Mouse (Mus musculus) embryonic facial prominence, embryonic 12.5 days (tissue): ENCODE measurements around the gene Kdm4b. TPM values are rescaled to one million over a fixed set of nuclear protein-coding genes. Genes with fewer than 3 reads are reported as not detected.

Experiments
- ATAC-seq: fragments of 200-750 bp; cut with Nextera tagmentation; 2 replicates; pipeline ENCODE4 v1.8.0; 2017; ENCODE audit not compliant: insufficient number of reproducible peaks, insufficient read depth, low FRiP score, low TSS enrichment
- H3K27ac ChIP-seq: fragments of 300-500 bp; sonication (generic); 2 replicates; pipeline ENCODE4 v1.5.1; 2016; ENCODE audit warnings: mild to moderate bottlenecking
- H3K27me3 ChIP-seq: fragments of 300-500 bp; sonication (generic); 2 replicates; pipeline ENCODE4 v1.6.1; 2016; ENCODE audit warnings: mild to moderate bottlenecking, moderate library complexity
- H3K36me3 ChIP-seq: fragments of 300-500 bp; sonication (generic); 2 replicates; pipeline ENCODE4 v1.6.1; 2016; ENCODE audit warnings: mild to moderate bottlenecking
- H3K4me1 ChIP-seq: fragments of 300-500 bp; sonication (generic); 2 replicates; pipeline ENCODE4 v1.6.1; 2016
- H3K4me2 ChIP-seq: fragments of 300-500 bp; sonication (generic); replicated peaks from 2 replicates; pipeline ENCODE4 v1.6.1; 2016; ENCODE audit warnings: mild to moderate bottlenecking, moderate library complexity
- H3K4me3 ChIP-seq: fragments of 300-500 bp; sonication (generic); 2 replicates; pipeline ENCODE4 v1.5.1; 2016; ENCODE audit warnings: mild to moderate bottlenecking
- H3K9ac ChIP-seq: fragments of 300-500 bp; sonication (generic); 2 replicates; pipeline ENCODE4 v1.6.1; 2016; ENCODE audit warnings: mild to moderate bottlenecking, moderate library complexity
- H3K9me3 ChIP-seq: fragments of 300-500 bp; sonication (generic); 2 replicates; pipeline ENCODE4 v1.6.1; 2016; ENCODE audit warnings: mild to moderate bottlenecking, moderate library complexity
- WGBS: fragments of 180-500 bp; shearing (Covaris S2); methylation state at CpG from one replicate; pipeline ENCODE4 v1.1.7; 2016; 5-methylcytosine and 5-hydroxymethylcytosine counted together
- polyA plus RNA-seq: library from polyadenylated mRNA; unstranded; fragments of >200 nt; fragmentation: Nextera tagmentation; extraction: Ambion mirVana; gene quantifications from 2 replicates; pipeline ENCODE4 v1.2.1, GENCODE M21; 2016

Kdm4b gene
- polyA plus RNA-seq, 1 experiment from 2014 or later = 54.6 TPM

DNA sequence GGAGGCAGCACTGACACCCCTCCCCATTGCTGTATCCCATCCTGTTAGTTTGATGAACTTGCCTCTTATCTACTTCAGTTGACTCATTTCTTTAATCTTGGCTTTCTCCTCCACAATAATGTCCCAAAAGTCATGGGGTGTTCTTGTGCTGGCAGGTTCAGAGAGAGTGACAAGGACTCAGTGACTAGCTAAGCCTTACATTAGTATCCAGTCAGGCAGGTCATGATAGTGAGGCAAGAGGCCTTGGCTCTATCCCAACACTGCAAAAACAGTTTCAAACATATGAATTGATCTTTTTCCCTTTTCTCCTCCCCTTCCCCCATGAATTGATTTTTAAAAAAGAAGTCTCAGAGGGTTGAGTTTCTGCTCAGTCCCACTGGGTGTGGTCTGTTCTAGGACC, 3.4 kb downstream of the Kdm4b start:
- Histone ChIP-seq H3K4me2 (no peak overlapping the region), H3K27ac (no peak overlapping the region), H3K9ac (no peak overlapping the region), H3K9me3 (no peaks in the 10 kb centered on the region), H3K27me3 (no peaks in the 10 kb centered on the region), H3K4me3 (no peak overlapping the region), H3K36me3 (no peaks in the 10 kb centered on the region), H3K4me1 (peaks cover 29% of the 10 kb centered on the region)
- no peak for ATAC-seq

DNA sequence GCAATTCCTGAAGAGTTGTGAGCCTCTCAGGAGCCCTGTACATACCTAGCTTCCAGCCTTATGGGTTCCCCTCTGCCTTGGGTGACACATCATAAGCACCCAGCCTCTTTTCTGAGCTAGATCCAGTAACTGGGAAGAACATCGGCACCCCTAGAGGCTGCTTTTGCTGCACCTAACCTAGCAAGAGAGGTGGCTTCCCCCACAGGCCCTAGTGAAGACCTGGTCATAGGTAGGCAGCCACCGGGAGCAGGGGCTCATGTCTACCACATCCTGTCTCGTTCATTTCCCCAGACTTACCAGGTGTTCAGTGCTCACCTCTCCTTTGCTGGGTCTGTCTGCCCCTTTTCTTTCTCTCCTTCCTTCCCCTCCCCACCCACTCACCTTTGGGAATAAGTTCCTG, 4.5 kb downstream of the Kdm4b start:
- no peaks in the 10 kb centered on the region for H3K36me3 ChIP-seq
- H3K4me2 ChIP-seq = no peak overlapping the region
- H3K4me1 ChIP-seq = peaks cover 25% of the 10 kb centered on the region
- 71% methylated on average over 3 of the region's 3 CpGs for WGBS
- no peak overlapping the region for H3K4me3 ChIP-seq
- no peak overlapping the region for H3K27ac ChIP-seq
- H3K9ac ChIP-seq = no peak overlapping the region
- H3K27me3 ChIP-seq = no peaks in the 10 kb centered on the region
- no peak for ATAC-seq
- no peaks in the 10 kb centered on the region for H3K9me3 ChIP-seq

DNA sequence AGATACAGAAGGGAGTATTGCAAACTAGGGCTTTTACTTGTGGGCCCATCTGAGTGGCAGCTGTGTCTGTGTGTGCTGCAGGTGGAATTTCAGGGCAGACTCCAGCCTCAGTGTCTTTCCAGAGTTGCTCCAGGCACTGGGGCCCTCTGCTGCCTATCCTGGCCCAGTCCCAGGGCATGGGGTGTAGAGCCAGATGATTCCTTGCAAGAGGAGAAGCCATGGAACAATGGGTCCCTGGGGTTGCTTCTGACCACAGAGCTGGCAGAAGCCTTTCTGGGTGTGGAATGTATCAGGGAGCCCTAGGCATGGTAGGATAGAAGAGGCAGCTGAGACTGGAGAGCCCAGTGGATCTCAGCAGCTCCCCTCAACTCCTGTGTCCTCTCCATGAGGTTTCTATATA, 5.4 kb downstream of the Kdm4b start:
- peaks cover 25% of the 10 kb centered on the region for H3K4me1 ChIP-seq
- ATAC-seq = no peak
- no peak overlapping the region for H3K27ac ChIP-seq

DNA sequence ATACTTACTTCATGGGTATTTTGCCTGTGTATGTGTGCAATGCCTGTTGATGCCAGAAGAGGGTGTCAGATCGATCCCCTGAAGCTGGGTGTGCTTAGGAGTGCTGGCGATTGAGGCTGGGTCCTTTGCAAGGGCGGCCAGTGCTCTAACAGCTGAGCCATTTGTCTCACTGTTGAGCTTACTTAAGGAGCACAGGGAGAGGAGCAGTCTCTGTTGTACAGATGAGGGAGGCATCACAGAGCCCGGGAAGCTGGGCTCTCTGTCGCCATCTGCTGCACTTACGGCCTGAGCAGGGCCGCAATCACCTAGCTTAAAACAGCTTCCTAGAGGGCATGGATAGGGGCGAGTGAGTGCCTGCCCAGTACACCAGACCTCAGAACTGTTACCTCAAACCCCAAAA, 7.1 kb downstream of the Kdm4b start:
- Histone ChIP-seq H3K27me3 (no peaks in the 10 kb centered on the region), H3K4me2 (no peak overlapping the region), H3K9me3 (no peaks in the 10 kb centered on the region), H3K4me3 (no peak overlapping the region), H3K9ac (no peak overlapping the region), H3K27ac (no peak overlapping the region), H3K36me3 (no peaks in the 10 kb centered on the region), H3K4me1 (peaks cover 12% of the 10 kb centered on the region)
- ATAC-seq = no peak
- WGBS = 43% methylated on average over 8 of the region's 8 CpGs

More for the DNA sequence above, 5.4 kb downstream of the Kdm4b start:
- H3K36me3 ChIP-seq = no peaks in the 10 kb centered on the region
- no peaks in the 10 kb centered on the region for H3K9me3 ChIP-seq
- H3K4me2 ChIP-seq = no peak overlapping the region
- no peaks in the 10 kb centered on the region for H3K27me3 ChIP-seq
- no peak overlapping the region for H3K4me3 ChIP-seq
- no peak overlapping the region for H3K9ac ChIP-seq

DNA sequence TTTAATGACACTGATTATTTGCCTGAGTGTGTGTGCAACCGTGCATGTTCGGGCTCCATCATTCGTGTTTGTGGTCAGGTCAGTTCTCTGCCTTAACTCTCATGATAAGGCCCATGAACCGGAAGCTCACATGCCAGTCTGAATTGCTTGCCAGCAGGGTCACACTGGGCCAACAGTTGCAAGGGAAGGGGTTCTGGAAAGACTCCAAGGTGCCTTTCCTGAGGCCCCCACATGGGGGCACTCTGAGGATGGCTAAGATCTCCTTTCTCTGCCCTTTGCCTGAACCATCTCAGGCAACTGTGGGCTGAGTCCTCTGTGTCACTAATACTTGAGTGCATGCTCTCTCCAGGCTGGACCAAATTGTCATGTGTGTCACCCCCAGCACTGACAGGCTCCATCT, 11.3 kb downstream of the Kdm4b start:
- no peak overlapping the region for H3K9ac ChIP-seq
- no peak for ATAC-seq
- H3K27me3 ChIP-seq = no peaks in the 10 kb centered on the region
- H3K27ac ChIP-seq = no peak overlapping the region
- H3K9me3 ChIP-seq = no peaks in the 10 kb centered on the region
- H3K4me1 ChIP-seq = no peaks in the 10 kb centered on the region
- H3K4me3 ChIP-seq = no peak overlapping the region
- H3K4me2 ChIP-seq = no peak overlapping the region
- 76% methylated on average over 4 of the region's 4 CpGs for WGBS
- no peaks in the 10 kb centered on the region for H3K36me3 ChIP-seq

DNA sequence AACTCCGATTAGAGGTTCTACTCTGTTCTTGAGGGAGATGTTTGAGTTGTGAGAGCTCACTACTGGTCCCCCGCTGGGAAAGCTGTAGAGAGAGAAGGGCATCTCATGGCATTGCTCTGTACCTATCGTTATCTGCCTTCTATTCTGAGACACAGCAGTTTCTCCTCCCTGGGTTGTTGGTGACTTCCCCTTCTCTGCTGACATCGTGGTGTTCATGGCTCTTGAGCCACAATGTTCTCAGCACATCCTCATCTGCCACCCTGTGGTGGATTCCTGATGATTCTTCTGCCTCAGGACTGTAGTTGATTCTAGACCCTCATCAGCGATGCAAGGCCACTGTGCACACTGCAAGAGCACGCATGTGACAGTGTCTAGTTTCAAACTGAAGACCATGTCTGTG, 11.9 kb downstream of the Kdm4b start:
- Histone ChIP-seq H3K4me1 (no peaks in the 10 kb centered on the region), H3K9me3 (no peaks in the 10 kb centered on the region), H3K36me3 (no peaks in the 10 kb centered on the region), H3K4me2 (no peak overlapping the region), H3K9ac (no peak overlapping the region), H3K27ac (no peak overlapping the region), H3K4me3 (no peak overlapping the region), H3K27me3 (no peaks in the 10 kb centered on the region)
- 92% methylated on average over 6 of the region's 6 CpGs for WGBS
- ATAC-seq = no peak

- 64% methylated on average over 4 of the region's 4 CpGs for WGBS
Measured at GRCm38 (mm10) chr17:56338909-56339308, 13.0 kb downstream of the Kdm4b start.

GRCm38 (mm10) chr17:56340717-56341116, 14.9 kb downstream of the Kdm4b start:
- no peak overlapping the region for H3K4me2 ChIP-seq
- H3K4me3 ChIP-seq = no peak overlapping the region
- ATAC-seq = no peak
- H3K9me3 ChIP-seq = no peaks in the 10 kb centered on the region
- peaks cover 5% of the 10 kb centered on the region; the same call in 1 of the 2 replicates for H3K36me3 ChIP-seq
- no peaks in the 10 kb centered on the region for H3K27me3 ChIP-seq
- no peaks in the 10 kb centered on the region for H3K4me1 ChIP-seq
- no peak overlapping the region for H3K27ac ChIP-seq
- no peak overlapping the region for H3K9ac ChIP-seq

More at GRCm38 (mm10) chr17:56338909-56339308, 13.0 kb downstream of the Kdm4b start:
- no peak overlapping the region for H3K27ac ChIP-seq
- no peaks in the 10 kb centered on the region for H3K9me3 ChIP-seq
- no peak overlapping the region for H3K4me3 ChIP-seq
- ATAC-seq = no peak
- no peaks in the 10 kb centered on the region for H3K36me3 ChIP-seq
- no peak overlapping the region for H3K9ac ChIP-seq
- no peak overlapping the region for H3K4me2 ChIP-seq
- H3K27me3 ChIP-seq = no peaks in the 10 kb centered on the region
- H3K4me1 ChIP-seq = no peaks in the 10 kb centered on the region

DNA sequence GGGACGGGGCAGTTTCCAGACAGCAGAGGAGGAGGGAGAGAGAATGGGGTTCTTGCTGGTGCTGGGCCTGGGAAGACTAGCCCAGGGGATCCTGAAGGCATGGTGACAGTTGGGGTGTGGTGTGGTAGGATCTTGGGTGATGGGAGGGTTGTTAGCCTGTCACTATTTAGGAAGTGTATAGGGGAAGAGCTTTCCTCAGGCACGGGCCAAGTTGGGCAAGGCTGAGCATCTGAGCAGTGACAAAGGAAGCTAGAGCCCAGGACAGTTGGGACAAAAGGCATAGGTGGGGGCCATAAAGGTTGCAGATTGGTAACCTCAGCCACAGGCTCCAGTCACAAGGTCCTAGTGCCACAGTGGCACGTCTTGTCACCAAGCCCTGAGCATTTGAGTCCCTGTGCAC, 17.6 kb downstream of the Kdm4b start:
- no peak overlapping the region for H3K9ac ChIP-seq
- no peaks in the 10 kb centered on the region for H3K9me3 ChIP-seq
- H3K36me3 ChIP-seq = peaks cover 5% of the 10 kb centered on the region; the same call in 1 of the 2 replicates
- no peak for ATAC-seq
- no peak overlapping the region for H3K27ac ChIP-seq
- H3K4me2 ChIP-seq = no peak overlapping the region
- H3K4me3 ChIP-seq = no peak overlapping the region
- no peaks in the 10 kb centered on the region for H3K4me1 ChIP-seq
- no peaks in the 10 kb centered on the region for H3K27me3 ChIP-seq
- WGBS = 77% methylated on average over 3 of the region's 3 CpGs

GRCm38 (mm10) chr17:56345364-56345763, 19.5 kb downstream of the Kdm4b start:
- H3K9ac ChIP-seq = no peak overlapping the region
- peaks cover 5% of the 10 kb centered on the region; the same call in 1 of the 2 replicates for H3K36me3 ChIP-seq
- H3K9me3 ChIP-seq = no peaks in the 10 kb centered on the region
- no peak for ATAC-seq
- WGBS = 59% methylated on average over 2 of the region's 2 CpGs
- H3K4me3 ChIP-seq = no peak overlapping the region
- H3K27me3 ChIP-seq = no peaks in the 10 kb centered on the region
- no peak overlapping the region for H3K27ac ChIP-seq
- H3K4me1 ChIP-seq = no peaks in the 10 kb centered on the region
- H3K4me2 ChIP-seq = no peak overlapping the region

DNA sequence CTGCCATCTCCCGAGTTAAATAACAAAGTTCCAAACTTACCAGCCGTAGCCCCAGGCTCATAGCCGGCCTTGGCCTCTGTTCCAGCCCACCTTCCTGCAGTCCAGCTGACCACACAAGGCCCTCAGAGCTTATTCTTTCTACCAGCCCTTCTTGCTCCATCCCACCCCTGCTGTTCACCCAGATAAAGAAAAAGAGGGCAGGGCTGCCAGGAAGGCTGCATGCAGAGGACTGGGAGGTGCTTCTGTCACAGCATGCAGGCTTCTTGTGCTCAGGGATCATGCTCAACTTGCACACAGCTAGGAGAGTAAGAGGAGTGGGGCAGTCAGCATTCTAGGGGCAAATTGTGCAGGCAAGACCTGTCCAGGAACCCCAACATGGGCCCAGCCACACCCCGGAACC, 22.3 kb downstream of the Kdm4b start:
- H3K4me3 ChIP-seq = no peak overlapping the region
- peaks cover 19% of the 10 kb centered on the region for H3K36me3 ChIP-seq
- H3K9me3 ChIP-seq = no peaks in the 10 kb centered on the region
- no peaks in the 10 kb centered on the region for H3K4me1 ChIP-seq
- H3K4me2 ChIP-seq = no peak overlapping the region
- 74% methylated on average over 4 of the region's 4 CpGs for WGBS
- H3K9ac ChIP-seq = no peak overlapping the region
- no peak overlapping the region for H3K27ac ChIP-seq
- H3K27me3 ChIP-seq = no peaks in the 10 kb centered on the region
- no peak for ATAC-seq

DNA sequence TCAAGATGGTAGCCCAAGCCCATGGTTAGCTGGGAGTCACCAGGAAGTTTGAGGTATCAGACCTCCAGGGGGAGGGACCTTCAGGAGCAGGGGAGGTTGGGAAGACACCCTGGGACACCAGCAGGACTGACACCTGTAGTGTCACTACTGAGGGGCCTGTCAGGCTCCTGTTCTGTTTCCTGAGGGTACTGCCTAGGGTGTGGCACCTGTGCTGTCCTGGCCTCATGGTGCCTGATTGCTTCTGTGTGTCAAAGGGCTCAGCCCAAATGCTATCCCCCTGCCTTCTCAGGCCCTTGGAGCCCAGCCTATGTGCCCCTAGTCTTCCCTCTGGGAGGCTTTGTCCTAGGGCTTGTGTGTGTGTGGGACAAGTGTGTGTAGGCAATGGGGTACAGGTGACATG, 22.7 kb downstream of the Kdm4b start:
- Histone ChIP-seq H3K9me3 (no peaks in the 10 kb centered on the region), H3K27me3 (no peaks in the 10 kb centered on the region), H3K4me3 (no peak overlapping the region), H3K36me3 (peaks cover 24% of the 10 kb centered on the region), H3K27ac (no peak overlapping the region), H3K4me1 (no peaks in the 10 kb centered on the region), H3K4me2 (no peak overlapping the region), H3K9ac (no peak overlapping the region)
- ATAC-seq = no peak

GRCm38 (mm10) chr17:56350694-56351093, 24.8 kb downstream of the Kdm4b start:
- H3K36me3 ChIP-seq = peaks cover 38% of the 10 kb centered on the region
- 33% methylated on average over 2 of the region's 2 CpGs for WGBS
- no peak overlapping the region for H3K27ac ChIP-seq
- H3K27me3 ChIP-seq = no peaks in the 10 kb centered on the region
- no peaks in the 10 kb centered on the region for H3K9me3 ChIP-seq
- H3K9ac ChIP-seq = no peak overlapping the region
- no peak overlapping the region for H3K4me3 ChIP-seq
- ATAC-seq = peak; percentile 8; the same call in 1 of the 2 replicates
- H3K4me1 ChIP-seq = no peaks in the 10 kb centered on the region
- H3K4me2 ChIP-seq = no peak overlapping the region
